Mouse (Mus musculus) ES-CJ7 (cell line): Measurements from ENCODE around the gene Erbb4.

ENCODE experiments used
- DNase-seq: peaks from one replicate; pipeline ENCODE4 v3.0.0; 2011; ENCODE audit warnings: low read depth, low spot score

Erbb4 gene

DNA sequence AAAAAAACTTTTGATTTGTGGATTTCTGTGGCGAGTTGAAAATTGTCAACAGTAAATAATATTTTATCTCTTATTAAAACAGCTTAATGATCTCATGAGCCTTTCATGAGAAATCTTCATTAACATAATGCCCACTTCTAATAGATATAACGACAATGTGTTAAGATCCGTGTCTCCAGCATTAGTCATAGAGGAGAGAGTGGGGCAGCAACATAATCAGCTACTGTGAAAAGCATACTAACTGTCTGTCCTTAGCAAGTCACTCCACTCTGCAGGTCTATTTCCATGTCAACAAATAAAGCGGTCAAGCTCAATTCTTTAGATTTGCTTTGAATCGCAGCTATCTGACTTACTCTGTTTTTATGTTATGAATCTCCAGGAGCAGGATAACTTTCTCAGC, 80.0 kb downstream of the Erbb4 start:
- no peak for DNase-seq

DNA sequence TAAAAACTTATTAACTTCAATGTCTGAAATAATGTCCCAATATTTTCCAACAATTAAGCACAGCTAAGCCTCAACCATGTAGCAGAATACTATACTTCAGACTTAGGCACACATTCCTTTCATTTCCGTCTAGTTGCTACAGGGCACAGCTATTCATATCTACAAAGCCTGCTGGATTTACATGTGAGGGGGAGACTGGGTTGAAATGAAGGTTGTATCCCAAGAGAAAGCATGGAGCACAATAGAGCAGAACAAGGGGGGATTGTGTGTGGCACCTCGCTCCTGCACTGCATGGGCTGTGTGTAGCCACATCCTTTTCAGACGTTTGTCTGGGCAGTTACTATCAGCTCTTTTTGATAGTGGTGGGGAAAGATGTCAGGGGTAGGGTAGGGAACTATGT, 83.0 kb downstream of the Erbb4 start:
- DNase-seq, result no peak

DNA sequence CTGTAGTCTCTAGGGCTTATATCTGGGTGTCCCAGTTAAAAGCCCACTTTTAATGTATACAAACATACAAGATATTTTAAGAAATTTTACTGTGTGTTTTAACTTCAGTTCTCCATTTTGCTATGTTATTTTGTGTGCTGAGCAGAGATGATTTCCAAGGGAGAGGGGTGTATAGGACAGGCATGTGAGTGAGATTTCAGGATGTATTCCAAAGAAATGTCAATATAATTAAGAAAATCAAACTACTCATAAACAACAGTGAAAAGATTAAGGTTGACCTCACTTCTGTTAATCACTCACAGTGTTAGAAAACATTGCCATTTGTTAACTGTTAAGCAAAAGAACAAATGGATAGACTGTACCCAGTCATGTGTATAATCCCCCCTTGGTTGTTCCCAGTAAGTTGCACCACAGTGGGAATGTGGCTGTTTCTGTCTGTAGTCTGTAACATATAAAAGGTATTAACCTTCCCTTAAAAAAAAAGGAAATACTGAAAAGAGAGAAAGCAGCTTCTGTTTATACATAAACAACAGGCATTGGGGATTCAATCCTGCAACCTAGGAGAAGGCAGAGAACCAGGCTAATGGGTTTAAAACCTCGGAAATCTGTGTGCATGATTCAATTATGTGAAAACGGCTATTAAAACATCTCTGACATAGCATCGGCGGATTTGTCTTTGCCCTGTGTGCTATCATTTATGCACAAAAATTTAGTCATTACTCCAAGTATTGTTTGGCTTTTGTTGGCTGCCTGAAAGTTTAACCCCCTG, 84.5 kb downstream of the Erbb4 start:
- no peak for DNase-seq

DNA sequence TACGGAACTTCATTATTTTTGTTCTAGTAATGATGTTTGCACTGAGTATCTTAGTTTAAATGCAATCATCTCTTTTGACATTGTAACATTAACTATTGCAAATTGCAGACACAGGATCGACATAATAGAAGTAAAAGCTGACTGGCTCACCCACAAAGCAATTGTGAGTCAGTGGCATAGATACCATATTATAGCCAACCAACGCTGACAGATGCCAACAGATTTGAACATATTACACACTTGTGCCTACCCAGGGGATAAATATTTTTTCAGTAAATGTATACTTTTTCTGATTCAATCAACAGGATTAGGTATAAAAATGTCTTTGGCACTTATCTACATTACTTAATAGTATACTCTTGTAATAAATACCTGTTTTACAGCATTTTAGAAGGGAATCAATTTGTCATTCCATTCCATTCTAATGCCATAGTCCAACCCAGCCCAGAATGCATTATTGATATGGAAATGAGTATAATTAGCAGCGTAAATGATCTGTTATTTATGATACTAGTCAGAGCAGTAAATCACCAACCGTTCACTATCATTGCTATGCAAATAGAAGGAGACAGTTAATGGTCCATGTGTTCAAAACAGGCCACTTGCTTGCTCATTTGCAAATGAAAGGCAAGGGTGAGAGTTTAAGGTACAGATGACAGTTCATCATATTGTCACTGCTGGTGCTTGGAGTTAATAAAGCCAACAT, 97.9 kb downstream of the Erbb4 start:
- DNase-seq, result no peak

DNA sequence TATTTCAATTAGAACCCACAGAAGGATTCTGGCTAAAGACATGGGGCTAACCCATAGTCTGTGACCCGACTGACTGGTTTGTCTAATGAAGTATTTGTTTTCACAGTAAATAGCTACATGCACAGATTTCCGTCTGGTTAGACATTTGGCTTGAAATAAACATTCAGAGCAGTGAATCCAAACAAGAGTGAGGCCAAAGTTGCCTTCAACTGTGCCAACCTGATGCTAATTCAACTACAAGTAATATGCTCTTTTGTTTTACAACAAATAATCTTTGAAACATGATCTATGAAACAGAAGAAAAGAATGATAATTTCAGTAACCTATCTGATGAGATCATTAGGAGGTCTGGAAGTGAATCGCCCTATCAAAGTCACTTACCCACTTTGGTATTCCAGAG, 106.5 kb downstream of the Erbb4 start:
- DNase-seq, result no peak

DNA sequence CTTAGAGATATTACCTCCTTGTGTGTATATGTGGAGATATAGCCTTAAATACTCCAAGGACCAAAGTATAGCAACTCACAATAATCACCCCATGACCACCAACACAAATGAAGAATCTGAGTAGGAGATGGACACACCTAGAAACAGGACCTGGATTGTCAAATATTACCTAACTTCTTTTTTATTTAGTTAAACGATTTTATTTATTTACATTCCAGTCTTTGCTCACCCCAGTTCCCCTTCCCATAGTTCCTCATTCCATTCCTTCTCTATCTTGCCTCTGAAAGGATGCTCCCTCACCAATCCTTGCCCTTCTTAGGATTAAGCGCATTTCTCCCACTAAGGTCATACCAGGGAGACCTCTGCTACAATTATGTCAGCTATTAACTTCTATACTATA, 128.6 kb downstream of the Erbb4 start:
- no peak for DNase-seq

DNA sequence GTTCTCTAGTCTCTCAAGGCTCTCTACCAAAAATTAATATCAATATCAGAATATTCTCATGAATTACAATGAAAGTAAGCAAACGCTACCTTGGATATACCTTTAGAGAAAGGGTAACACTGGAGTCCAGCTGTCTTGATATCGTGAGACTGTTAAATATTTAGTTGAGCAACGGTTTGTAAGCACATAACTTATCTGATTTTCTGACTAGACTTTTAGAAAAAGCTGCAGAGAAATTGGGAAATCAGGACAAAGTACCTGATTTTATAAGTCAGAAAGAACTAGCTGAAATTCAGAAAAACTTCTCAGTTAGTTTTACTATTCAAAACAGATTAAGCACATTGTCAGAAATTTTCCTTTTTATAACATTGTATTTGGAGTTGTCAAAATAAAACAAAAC, 129.3 kb downstream of the Erbb4 start:
- DNase-seq, result no peak

DNA sequence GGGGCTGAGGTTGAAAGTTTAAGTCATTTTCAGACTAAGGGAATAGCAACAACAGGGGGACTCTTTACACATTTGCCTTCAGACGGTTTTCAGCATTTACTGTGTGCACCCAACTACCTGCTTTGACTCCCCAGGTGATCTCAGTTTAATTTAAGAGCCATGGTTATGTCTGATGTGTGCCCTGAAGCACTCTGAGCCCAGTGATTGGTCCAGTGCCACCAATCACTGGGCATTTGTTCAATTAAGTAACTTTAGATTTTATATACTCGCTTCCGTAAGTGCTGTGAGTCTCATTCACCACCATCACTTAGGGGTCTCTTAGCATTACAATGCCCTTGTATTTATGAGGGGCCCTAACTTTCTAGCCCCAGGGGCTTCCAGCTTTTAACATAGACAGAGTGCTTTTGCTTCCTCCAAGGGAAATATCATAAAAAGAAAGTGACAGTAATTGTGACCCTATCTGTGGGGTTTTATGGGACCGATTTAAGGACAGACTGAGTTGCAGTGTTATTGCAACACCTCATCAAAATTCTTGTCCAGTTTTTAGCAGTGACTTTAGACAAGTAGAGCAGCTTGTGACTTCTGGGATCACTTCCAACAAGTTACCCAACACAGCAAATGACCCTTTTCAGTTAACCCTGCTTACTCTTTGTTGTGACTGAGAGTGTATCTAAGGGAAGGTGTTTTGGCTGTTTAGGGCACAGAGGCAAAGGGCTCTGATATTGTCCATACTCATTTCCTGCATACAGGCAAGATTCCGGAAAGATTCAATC, 134.3 kb downstream of the Erbb4 start:
- no peak for DNase-seq

DNA sequence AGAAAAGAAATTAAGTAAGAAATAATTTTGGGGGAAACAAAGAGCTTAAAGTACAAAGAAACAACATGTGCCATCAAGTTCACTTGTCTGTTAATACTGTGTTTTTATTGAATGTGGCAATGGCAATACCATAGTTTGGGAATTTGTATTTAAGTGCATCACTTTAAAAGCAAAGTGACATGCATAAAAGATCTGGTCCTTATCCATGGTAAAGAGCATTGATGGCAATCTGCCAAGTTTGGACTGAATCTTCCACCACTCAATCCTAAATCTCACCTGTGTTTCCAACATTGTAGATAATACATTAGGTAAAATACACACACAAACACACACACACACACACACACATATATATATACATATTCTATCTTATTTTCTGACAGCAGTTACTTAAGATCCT, 143.7 kb downstream of the Erbb4 start:
- no peak for DNase-seq

DNA sequence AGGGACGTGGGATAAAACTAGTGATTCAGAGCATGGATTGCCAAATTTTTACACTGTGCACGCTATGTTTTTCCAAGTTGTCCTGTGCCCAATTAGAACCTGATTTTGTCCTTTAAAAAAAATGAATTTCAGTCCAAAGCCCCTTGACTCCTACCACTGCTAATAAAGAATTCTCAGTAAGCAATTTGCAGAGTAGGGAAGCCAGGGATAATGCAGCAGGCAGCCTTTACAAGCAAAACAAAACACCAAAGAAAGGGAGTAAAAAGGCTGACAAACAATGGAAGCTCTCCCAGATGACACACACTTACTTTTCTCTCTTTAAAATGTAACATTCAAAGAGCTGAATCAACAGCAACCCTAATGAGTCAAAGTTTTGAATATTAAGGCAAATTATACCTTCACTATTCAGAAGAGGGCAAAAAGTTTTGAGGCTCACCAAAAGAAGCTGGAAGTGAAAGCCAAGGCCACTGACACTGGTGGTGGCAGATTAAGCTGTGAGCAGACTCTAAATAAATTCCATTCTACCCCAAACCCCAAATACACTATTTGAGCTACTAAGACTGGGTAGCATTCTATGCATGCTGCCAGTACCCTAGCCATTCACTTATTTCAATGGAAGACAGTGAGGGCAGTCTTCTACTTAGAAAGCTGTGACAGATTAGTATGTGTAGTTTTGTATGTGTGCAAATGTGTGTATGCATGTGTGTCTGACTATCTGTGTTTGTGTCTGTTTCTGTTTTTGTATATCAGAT, 146.3 kb downstream of the Erbb4 start:
- no peak for DNase-seq

DNA sequence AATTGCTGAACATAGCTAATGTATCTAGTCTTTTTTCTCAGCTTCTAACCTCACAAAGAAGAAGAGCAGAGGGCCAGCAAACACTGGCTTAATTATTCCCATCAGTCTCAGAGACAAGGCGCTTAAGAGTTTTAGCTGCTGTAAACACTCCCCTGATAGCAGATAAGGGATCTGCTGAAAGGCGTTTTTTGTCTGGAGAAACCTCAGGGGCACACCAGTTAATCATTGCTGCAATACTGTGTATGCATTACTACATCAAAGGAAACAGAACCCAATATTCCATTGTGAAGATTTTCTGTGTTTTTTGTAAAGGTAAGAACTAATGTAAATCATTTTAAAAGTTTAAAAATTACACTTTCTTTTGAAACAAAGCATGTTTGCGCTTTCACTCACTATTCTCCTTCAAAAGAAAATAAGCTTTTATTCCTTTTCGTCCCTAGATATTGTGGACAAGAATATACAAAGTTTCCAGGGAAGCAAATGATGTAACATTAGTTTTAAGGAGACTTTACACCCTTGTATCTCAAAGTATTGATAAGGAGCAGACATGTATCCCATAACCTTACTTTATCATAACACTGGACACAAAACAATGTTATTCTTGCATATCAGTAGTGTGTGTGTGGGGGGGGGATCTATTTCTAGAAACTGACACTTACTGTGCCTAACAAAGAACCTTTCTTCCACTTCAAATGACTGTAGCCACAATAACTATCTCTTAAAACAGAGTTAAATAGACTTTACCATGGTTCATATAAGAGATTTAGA, 150.9 kb downstream of the Erbb4 start:
- no peak for DNase-seq

DNA sequence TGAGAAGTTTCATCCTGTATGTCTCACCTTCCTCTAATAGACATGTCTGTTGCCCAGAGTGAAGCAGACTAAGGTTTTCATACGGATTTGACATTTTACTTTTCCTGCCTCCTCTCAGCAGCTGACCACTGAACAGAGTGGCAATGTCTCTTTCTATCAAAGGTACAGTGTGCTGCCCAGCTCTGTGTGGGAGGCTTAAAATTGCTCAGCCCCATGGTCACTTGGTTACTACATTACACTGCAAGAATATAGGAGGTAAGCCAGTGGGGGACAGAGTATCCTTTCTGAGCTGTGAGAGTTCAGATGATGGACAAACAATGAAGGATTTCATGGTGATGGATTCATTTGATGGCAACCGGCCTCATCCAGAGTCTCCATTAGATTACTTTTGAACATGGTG, 152.4 kb downstream of the Erbb4 start:
- DNase-seq, result no peak

DNA sequence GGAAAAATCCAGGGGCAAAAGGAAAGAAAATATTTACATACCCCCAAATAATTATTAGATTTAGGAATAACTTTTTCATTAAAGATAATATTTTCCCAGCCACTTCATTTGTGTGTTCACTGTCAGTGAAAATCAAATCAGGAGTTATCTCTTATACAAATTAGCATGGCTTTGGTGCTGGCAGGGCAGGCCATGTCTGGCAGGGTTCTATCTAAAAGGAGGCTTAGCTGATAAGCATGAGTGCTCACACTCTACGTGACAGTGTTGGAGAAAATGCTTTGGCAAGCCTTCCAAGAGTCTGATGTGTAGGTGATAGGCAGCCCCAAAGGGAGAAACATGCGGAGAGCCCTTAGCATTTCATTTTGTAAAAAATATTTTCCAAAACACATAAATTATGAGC, 164.7 kb downstream of the Erbb4 start:
- no peak for DNase-seq

DNA sequence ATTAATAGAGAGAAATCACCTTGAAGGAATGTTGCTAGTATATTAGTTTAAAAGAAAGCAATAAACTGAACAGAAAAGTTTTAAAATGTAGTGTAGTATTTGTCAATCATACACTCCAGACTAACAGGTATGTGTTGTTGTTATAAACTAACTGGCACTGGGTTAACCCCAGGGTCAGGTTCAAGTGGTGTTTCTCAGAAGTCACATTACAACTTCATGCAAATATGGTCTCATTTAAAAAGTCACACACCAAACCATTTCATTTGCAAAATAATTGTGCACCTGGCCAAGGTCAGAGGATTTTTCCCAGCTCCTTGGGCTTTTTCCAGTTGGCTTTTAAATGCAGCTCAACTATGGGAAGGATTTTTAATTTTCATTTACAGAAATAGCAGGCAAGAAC, 173.1 kb downstream of the Erbb4 start:
- no peak for DNase-seq

DNA sequence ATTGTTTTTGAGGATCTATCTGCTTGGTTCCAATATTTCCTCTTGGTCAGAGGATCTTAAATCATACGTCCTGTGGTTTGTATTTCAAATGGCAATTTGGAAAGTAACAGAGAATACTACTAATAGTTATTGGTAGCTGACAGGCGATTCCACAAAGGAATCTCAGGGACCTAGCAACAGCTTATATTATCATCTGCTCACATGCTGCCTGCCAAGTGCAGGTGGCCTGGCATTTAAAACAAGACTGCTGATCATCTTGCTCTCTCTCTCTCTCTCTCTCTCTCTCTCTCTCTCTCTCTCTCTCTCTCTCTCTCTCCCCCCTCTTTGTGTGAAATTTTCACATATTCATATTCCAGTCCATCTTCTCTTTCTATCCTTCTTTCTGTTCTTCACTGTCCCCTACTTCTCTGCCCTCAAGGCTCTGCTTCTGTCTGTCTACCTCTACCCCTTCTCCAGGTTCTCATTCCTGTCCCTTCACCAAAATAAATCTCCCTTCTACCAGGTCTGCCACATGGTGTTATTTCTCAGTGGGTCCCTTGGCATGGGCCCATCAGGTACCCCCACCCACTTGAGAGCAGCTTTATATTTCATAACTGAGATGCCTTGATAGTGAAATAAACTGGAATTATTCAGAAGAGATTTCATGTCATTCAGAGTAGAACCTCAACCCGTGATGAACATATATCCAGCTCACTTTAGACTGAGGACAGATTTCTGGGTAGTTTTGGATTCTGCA, 174.4 kb downstream of the Erbb4 start:
- DNase-seq, result no peak

DNA sequence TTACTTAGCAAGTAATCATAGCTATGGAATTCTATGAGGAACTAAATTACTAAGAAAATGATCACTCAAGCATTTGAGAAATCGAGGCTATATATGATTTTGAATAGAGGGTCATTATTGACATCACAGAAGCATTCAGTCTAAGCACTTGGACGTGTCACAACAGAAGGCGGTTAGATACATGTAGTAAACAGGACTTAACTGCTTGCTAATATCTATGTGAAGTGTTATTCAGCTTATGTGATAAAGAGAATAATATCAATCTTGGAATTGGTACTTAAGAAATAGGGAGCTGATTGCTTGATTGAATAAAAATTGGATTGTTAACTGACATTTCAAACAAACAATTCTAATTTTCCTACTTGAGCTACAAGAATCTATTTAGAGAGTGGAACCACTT, 190.0 kb downstream of the Erbb4 start:
- DNase-seq, result no peak

DNA sequence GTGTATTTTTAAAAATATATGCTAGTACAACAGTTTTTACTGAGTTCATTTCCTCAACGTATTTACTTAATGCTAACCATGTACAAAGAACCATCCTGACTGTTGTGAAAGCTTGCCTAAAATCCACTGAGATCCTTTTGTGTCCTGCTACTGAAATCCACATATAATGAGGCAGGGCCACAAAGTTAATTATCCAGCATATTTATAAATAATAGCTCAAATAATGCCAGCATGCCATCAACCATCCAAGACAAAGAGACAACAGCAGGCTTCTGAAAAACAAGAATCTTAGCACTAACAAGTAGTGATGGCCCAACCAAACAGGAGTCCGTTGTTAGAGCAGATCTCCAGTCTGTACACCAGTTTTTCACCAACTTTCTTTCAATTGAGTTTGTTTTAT, 215.8 kb downstream of the Erbb4 start:
- DNase-seq, result no peak

DNA sequence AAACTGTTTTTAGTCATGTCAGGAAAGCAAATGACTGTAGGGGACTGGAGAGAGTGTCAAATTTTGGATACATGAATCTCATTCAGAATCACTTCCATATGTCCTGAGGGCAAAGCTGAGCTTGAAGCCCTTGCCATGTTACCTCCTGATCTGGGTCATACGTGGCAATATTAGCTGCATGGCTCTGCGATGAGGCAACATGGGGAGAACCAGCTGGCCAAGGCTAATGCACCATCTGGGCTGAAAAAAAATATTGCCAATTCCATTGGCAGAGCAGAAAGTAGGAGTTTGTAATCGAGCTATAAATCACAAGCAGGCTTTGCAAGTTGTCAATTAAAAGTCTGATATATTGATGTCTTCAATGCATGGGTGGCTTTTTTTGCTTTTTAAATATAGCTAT, 221.0 kb downstream of the Erbb4 start:
- no peak for DNase-seq

DNA sequence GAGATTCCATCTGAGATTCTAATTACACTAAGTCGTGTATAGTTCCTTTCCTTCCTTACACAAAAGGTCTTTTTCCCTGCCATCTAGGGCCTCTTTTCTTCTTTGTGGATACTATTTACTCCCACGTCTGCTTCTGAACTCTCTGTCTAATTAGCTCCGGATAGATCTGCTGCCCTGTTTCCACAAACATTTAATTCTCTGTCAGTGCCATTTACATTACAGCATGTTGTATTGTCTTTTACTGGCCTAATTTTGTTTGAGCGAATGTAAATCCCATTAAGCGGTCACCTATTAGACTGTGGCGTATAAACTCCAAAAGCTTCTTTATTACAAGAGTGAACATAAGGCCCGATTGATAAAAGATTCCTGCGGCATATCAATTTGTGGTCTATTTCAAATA, 232.9 kb downstream of the Erbb4 start:
- DNase-seq, result no peak

DNA sequence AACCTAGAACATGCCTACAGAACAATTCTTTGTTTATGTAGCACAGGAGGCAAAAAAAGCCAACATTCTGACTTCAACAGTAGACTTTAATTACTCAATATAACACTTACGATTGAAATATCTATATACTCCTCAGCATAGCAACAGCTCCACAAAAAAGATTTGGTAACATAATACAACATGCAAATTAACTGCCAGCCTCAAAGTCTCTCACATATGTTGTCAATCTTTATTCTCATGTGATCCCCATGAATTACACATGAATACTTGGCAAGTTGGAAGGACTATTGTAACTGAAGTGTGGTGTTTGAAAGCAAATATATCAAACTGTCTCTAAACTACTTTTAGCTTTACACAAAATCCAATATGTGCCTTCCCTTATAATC, 234.2 kb downstream of the Erbb4 start:
- DNase-seq, result no peak
